Mouse (Mus musculus) cerebellum, postnatal 10 days (tissue): ENCODE results near the gene Cdh4.

Experiments
- DNase-seq, 2 experiments: peaks; one replicate each; pipeline ENCODE4 v3.0.0; 2021; ENCODE audit warnings: mixed read lengths in 2 of 2

The Cdh4 gene

DNA sequence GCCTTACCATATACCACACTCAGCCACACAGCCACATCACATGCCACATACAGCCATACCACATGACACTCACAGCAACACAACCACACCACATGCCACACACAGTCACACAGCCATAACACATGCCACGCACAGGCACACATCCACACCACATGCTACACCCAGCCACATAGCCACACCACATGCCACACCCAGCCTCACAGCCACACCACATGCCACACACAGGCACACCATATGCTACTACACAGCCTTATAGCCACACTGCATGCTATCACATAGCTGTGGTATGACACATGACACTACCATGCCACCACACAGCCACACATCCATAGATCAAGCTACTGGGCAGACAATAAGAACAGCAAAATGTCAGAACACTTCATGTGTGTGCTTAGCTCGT, 158.1 kb downstream of the Cdh4 start:
- no peak for DNase-seq

DNA sequence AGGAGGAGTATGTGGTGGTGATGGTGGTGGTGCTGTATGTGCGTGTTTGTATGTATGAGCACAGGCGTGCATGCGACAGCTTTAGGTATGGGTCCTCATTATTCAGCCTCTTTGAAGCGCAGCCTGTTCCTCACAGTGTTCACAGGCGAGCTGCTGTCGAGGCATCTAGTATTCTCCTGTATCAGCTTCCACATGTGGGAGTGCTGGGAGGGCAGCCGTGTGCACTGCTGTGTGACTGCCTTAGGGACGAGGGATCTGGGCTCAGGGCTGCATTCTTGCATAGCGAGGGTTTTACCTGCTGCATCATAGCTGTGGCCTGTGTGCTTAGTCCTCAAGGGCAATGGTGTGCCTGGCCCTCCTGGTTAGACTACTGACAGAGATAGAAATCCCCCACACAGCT, 158.9 kb downstream of the Cdh4 start:
- DNase-seq = no peak

DNA sequence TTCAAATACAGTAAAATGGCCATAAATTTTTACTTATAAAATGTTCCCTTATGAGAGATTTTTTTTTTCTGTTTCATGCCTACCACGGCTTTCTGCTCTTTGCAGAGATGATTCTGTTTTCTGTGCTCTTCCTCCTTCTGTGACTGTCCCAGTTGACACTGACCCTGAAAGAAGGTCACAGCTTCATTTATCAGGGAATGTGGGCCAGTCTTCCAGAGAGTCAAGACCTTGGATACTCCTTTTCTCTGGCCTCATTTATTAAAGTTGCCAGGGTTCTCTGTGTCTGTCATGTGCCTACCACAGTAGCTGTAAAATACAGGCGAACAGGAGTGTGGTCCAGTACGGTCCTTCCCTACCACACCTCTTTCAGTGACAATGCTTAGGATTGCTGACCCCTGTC, 162.5 kb downstream of the Cdh4 start:
- DNase-seq = no peak

- peak; percentile 84 to 91 for DNase-seq
These were observed 163.0 kb downstream of the Cdh4 start for GRCm38 (mm10) chr2:179605255-179605654.

GRCm38 (mm10) chr2:179606341-179606740, 164.1 kb downstream of the Cdh4 start:
- peak; percentile 68 to 70 for DNase-seq

DNA sequence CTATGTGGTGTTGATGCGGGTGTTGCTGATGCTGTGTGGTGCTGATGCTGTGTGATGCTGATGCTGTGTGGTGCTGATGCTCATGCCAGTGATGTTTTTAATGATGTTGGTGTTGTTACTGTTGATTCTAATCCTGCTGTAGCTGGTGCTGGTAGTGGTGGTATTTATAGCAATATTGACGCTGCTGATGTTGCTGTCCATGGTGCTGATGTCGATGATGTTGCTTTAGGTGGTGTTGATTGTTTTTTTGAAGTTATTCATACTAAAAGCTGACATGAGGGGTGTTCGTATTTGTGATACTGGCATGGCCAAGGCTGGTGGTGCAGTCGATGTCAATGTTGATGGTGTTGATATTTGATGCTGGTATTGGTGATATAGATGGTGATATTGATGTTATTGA, 173.7 kb downstream of the Cdh4 start:
- DNase-seq = no peak

- no peak for DNase-seq
These were observed 181.6 kb downstream of the Cdh4 start for GRCm38 (mm10) chr2:179623643-179624473.

- DNase-seq = no peak
These were observed 185.3 kb downstream of the Cdh4 start for GRCm38 (mm10) chr2:179627563-179627962.

DNA sequence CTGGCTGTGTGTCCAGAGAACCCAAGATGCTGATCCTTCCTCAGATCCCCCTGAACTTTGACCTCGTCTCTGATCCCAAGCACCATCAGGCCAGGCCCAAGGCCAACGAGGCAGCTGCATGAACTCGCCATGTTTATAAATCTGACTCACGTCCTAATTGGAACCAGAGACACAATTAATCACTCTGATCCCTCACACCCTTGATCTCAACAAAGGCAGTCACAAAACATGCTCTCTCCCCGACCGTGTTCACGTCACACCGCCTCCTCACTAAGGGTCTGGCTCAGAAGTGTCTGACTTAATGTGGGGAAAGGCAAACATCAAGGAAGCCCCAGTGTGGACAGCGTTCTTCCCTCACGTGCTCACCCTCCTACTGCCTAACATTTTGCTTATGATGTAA, 188.5 kb downstream of the Cdh4 start:
- DNase-seq = no peak

- peak; percentile 48 to 57 for DNase-seq
These were observed 198.5 kb downstream of the Cdh4 start for GRCm38 (mm10) chr2:179640576-179641301.

DNA sequence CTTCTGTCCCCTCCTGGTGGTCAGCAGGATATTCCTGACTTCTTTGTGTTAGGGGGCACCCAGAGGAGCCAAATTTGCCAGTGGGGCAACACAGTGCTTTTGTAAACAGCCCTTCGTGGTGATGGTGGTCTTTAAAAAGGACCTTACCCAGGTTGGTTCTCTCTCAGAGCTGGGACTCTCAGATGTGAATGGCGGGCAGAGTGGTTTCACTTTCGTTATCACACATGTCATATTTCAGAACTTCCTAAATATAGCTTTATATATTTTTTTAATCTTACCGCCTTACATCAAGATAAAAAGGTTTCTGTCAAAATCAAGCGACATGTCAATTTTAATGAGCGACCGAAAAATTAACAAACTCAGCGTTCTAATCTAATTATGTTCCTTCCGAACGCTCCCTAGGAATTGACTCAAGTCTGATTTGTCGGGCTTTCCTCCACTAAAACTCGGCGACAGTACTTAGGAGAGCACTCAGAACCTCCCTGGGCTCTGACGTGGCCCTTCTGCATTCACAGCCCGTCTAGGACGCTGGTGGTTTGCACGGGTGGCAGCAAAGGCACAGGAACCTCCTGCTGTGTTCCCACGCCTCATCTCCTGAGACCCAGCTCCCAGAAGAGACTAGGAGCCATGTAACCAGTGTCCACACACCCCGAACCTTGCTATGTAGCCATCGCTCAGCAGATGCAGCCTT, 206.5 kb downstream of the Cdh4 start:
- DNase-seq = peak in 1 of 2 experiments; percentile 24

DNA sequence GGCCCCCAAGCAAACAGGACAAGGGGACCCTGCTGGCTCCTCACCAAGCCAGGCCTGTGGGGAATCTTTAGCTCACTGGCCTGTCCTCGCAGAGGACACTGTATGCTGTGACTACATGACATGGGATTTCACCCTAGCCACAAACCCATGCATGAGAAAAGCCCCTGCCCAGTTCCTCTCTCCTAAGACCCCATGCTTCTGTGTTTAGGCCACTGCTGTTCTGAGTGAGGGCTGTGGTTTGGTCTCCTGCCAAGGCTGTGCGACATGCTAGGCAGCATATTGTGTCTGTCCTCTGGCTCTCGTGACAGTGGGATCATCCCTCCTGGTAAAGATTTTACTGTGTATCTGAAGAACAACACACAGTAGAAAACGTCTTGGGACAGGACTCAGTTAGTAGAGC, 207.1 kb downstream of the Cdh4 start:
- peak; percentile 57 to 67 for DNase-seq

- DNase-seq = no peak
These were observed 207.9 kb downstream of the Cdh4 start for GRCm38 (mm10) chr2:179650168-179650567.

DNA sequence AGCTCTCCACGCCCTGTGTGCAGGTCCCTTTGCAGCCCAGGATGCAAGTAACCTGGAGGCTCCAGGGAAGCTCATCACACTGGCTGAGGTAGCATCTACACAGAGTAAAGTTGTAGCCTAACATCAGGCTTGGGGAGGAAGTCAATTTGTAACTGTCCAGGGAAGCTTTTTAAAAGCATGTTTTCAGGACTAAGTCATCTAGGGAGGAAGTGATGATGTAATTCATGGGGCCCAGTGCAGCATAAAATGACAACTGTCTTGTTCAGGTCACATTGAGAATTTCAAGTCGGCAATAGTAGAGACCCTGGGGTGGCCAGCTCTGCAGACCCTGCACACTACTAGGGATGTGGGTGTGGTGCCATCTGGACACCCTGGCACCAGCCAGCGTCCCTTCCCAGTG, 213.3 kb downstream of the Cdh4 start:
- no peak for DNase-seq

GRCm38 (mm10) chr2:179659254-179659653, 217.0 kb downstream of the Cdh4 start:
- DNase-seq = no peak

- DNase-seq = no peak
These were observed 219.9 kb downstream of the Cdh4 start for GRCm38 (mm10) chr2:179661998-179662714.

DNA sequence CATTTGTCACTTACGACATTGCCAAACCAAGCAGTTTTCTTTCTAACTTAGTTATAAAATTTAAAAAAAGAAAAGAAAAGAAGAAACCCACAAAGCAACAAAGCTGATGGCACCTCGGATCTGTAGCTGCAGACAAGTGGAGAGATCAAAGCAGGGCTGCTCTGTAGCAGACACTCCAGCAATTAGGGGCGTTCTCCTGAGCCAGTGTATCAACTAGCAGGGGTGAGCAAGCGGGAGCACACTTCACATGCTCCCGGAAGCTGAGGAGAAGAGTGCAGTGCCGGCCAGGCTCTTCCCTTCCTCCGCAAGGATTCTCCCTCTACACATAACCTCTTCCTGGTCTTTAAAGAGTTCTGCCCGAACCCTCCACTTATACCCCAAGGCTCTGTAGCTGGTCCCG, 220.5 kb downstream of the Cdh4 start:
- no peak for DNase-seq

GRCm38 (mm10) chr2:179663652-179664051, 221.4 kb downstream of the Cdh4 start:
- DNase-seq = peak in 1 of 2 experiments; percentile 42

GRCm38 (mm10) chr2:179664171-179664608, 222.0 kb downstream of the Cdh4 start:
- peak in 1 of 2 experiments; percentile 43 for DNase-seq

- no peak for DNase-seq
These were observed 228.5 kb downstream of the Cdh4 start for GRCm38 (mm10) chr2:179670689-179671088.

- peak; percentile 71 to 76 for DNase-seq
These were observed 237.6 kb downstream of the Cdh4 start for GRCm38 (mm10) chr2:179679866-179680265.

DNA sequence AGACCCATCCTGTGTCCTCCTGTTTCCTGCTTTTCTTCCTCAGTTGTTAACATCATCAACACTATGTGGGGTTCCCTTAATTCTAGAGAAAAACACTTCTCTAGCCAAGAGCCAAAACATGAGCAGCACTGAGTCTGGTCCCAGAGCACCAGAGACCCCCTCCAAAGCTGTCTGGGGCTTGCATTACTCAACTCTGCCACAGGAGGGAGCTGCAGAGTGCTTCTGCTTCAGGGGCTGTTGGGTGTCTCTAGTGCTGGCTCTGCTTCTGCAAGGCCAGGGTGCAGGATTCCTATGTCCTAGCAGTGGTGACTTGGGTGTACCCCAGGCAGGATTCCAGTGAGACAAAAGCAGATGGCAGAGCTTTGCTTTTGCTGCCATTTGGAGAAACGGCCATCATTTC, 239.2 kb downstream of the Cdh4 start:
- peak; percentile 66 to 71 for DNase-seq

- no peak for DNase-seq
These were observed 245.0 kb downstream of the Cdh4 start for GRCm38 (mm10) chr2:179687243-179687681.
